Mouse (Mus musculus) kidney, adult 2 months (tissue): ENCODE results near the gene Rnf141.

ENCODE experiments used
- CTCF ChIP-seq: fragments of 200-500 bp; conservative IDR thresholded peaks from 2 replicates; pipeline ENCODE4 v1.5.1; 2011; ENCODE audit warnings: low read depth, mild to moderate bottlenecking, control low read depth, low read length, moderate library complexity, mixed read lengths; ENCODE audit not compliant: insufficient read depth, insufficient read length
- POLR2A ChIP-seq: fragments of 200-500 bp; IDR thresholded peaks from one replicate; pipeline ENCODE4 v1.6.1; 2011; ENCODE audit warnings: low read depth, low read length, control low read depth

DNA sequence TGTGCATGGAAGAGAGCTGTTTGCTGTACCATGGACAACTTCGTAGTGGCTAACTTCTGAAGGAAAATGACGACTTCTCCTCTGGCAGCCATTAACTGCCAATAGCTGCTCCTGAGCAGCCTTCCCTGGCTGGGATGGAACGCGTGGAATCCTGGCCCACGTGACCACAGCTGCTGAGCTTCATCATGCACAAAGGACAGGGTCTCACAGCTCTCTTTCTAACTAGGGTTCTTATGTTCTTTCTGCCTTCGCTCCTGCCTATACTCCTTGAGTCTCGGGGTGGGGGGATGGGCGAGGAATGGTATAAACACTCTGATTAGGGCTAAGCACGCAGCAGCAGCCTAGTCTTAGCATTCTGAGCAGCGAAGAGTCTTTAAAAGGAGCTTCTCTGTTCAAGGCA, 20.8 kb upstream of the Rnf141 start:
- no peak for TF ChIP-seq CTCF
- TF ChIP-seq POLR2A: no peak
